Mouse (Mus musculus) ES-E14 (cell line): ENCODE results near the gene Nadsyn1. TPM values are rescaled to one million over a fixed set of nuclear protein-coding genes. Genes with fewer than 3 reads are reported as not detected.

ENCODE experiments used
- DNase-seq: peaks from one replicate; pipeline ENCODE4 v3.0.0-alpha.2; 2013; ENCODE audit warnings: low read depth, low spot score
- H3K27ac ChIP-seq: 2 replicates; pipeline ENCODE4 v1.5.1; 2012; ENCODE audit warnings: low read depth, mild to moderate bottlenecking, low read length, moderate library complexity, mixed read lengths; ENCODE audit not compliant: poor library complexity, insufficient read depth, severe bottlenecking
- H3K36me3 ChIP-seq: 2 replicates; pipeline ENCODE4 v1.6.1; 2012; ENCODE audit warnings: mild to moderate bottlenecking, low read length, moderate library complexity, mixed read lengths; ENCODE audit not compliant: control insufficient read depth, poor library complexity, insufficient read depth, severe bottlenecking
- H3K4me1 ChIP-seq, 2 experiments: fragments of 150-350 bp in 1 of 2; sonication (generic) in 1 of 2; 2 replicates each; pipeline ENCODE4 v1.6.1; 2012; ENCODE audit warnings: low read length in 2 of 2, mild to moderate bottlenecking in 1 of 2, mixed read lengths in 1 of 2; ENCODE audit not compliant: control insufficient read depth in 2 of 2, insufficient read depth in 2 of 2, poor library complexity in 1 of 2
- H3K4me3 ChIP-seq, 2 experiments: fragments of 150-350 bp in 1 of 2; sonication (generic) in 1 of 2; 2 replicates each; pipeline ENCODE4 v1.5.1; 2012; ENCODE audit warnings: low read length in 2 of 2, low read depth in 1 of 2, mild to moderate bottlenecking in 1 of 2, mixed read lengths in 1 of 2; ENCODE audit not compliant: insufficient read depth in 1 of 2, poor library complexity in 1 of 2, severe bottlenecking in 1 of 2
- H3K9ac ChIP-seq: 2 replicates; pipeline ENCODE4 v1.6.1; 2012; ENCODE audit warnings: low read depth, mild to moderate bottlenecking, low read length, mixed read lengths; ENCODE audit not compliant: poor library complexity, insufficient read depth, severe bottlenecking
- H3K9me3 ChIP-seq: fragments of 150-350 bp; sonication (generic); 2 replicates; pipeline ENCODE4 v1.6.1; 2012; ENCODE audit warnings: low read depth, mild to moderate bottlenecking, low read length; ENCODE audit not compliant: control insufficient read depth, insufficient read depth
- CHD2 ChIP-seq: IDR thresholded peaks from 2 replicates; pipeline ENCODE4 v1.6.1; 2014; ENCODE audit warnings: mild to moderate bottlenecking, low read depth, low read length, inconsistent platforms
- MAFK ChIP-seq: IDR thresholded peaks from 2 replicates; pipeline ENCODE4 v1.6.1; 2014; ENCODE audit warnings: mild to moderate bottlenecking, low read depth, low read length, inconsistent platforms; ENCODE audit not compliant: insufficient read depth
- ZC3H11A ChIP-seq: IDR thresholded peaks from 2 replicates; pipeline ENCODE4 v1.6.1; 2012; ENCODE audit warnings: low read depth, mild to moderate bottlenecking, inconsistent platforms, low read length, borderline replicate concordance
- ZNF384 ChIP-seq: IDR thresholded peaks from 2 replicates; pipeline ENCODE4 v1.6.1; 2012; ENCODE audit warnings: low read depth, low read length, inconsistent platforms
- in situ Hi-C, 2 experiments: fragments of 600-800 bp; cut with MboI; formaldehyde crosslinking; loops; one replicate each; pipeline ENCODE4 v1.15.1; 2025; ENCODE audit warnings: low sequenced_read_pairs in 2 of 2, inconsistent platforms in 1 of 2; ENCODE audit not compliant: unreplicated experiment in 2 of 2
- total RNA-seq: library from RNA; depleted of rRNA; stranded (reverse); fragments of 300-350 nt; gene quantifications from 2 replicates; pipeline ENCODE4 v1.2.3, GENCODE M21; 2012; rRNA removed

Gene Nadsyn1
- total RNA-seq, 1 experiment: 4.9 TPM

GRCm38 (mm10) chr7:143748041-143748868 is 74.4 kb downstream of the Nadsyn1 start:
- Histone ChIP-seq H3K27ac (no peak overlapping the region), H3K9me3 (no peaks in the 10 kb centered on the region), H3K4me1 (no peaks in the 10 kb centered on the region), H3K36me3 (no peaks in the 10 kb centered on the region), H3K9ac (no peak overlapping the region), H3K4me3 (no peak overlapping the region)
- TF ChIP-seq CHD2 (no peak), ZNF384 (no peak), MAFK (no peak), ZC3H11A (peak; percentile 86; the same call in 1 of the 2 replicates)
- in situ Hi-C loops: no loop called here
- DNase-seq: peak; percentile 78

Other genes starting within 250 kb of the Nadsyn1 start
- 153 and 241 TPM in 2 replicates for gene Cars, start 222.8 kb downstream of the Nadsyn1 start, total RNA-seq
- 0.11 and 0.18 TPM in 2 replicates for gene Tnfrsf26, start 194.1 kb downstream of the Nadsyn1 start, total RNA-seq
- gene Tnfrsf22, start 173.2 kb downstream of the Nadsyn1 start, total RNA-seq: 12.9 and 18.7 TPM in 2 replicates
- 2.3 and 3.0 TPM in 2 replicates for gene Tnfrsf23, start 137.0 kb downstream of the Nadsyn1 start, total RNA-seq
- 7.6 and 13.6 TPM in 2 replicates for gene Osbpl5, start 65.9 kb downstream of the Nadsyn1 start, total RNA-seq
- not detected in 2 replicates for gene Mrgprg, start 55.9 kb downstream of the Nadsyn1 start, total RNA-seq
- 0.21 and 0.67 TPM in 2 replicates for gene Mrgpre, start 38.3 kb downstream of the Nadsyn1 start, total RNA-seq
- gene Dhcr7, start 296 bp upstream of the Nadsyn1 start, total RNA-seq: 38.5 and 52.1 TPM in 2 replicates
- not detected in 2 replicates for gene Gm498, start 44.0 kb upstream of the Nadsyn1 start, total RNA-seq
- gene Shank2, start 179.1 kb upstream of the Nadsyn1 start, total RNA-seq: 0.94 and 1.3 TPM in 2 replicates